Mouse (Mus musculus): ENCODE results near the gene Eml1.

GRCm38 (mm10) chr12:108333056-108333455 lies 37.7 kb upstream of the Eml1 start:
- peak; percentile 82 for TF ChIP-seq CTCF (IDR thresholded peaks at IDR 0.05; ENCODE audit: insufficient read depth, low read depth, low read length)
- no peak for TF ChIP-seq POLR2A (IDR thresholded peaks at IDR 0.05; ENCODE audit: insufficient read depth, low read depth, low read length)

Measured in olfactory bulb, adult 2 months (tissue).